Mouse (Mus musculus) spleen, adult 2 months (tissue): ENCODE measurements around the gene Gm2174.
A peak's percentile ranks its signal among the peaks of the same experiment; 100 is the strongest.

ENCODE experiments used
- CTCF ChIP-seq: fragments of 200-500 bp; IDR thresholded peaks from 2 replicates; pipeline ENCODE4 v1.5.1; 2011; ENCODE audit warnings: mild to moderate bottlenecking, inconsistent platforms; ENCODE audit not compliant: insufficient read depth, insufficient read length, insufficient replicate concordance; ENCODE audit errors: extremely low read depth
- POLR2A ChIP-seq: fragments of 200-500 bp; IDR thresholded peaks from 2 replicates; pipeline ENCODE4 v1.6.1; 2011; ENCODE audit warnings: low read depth, low read length, inconsistent platforms

- TF ChIP-seq CTCF, result no peak
- TF ChIP-seq POLR2A, result peak; percentile 95
Measured at GRCm38 (mm10) chrX:56454671-56455371, 7.1 kb downstream of the Gm2174 start, which contains the start of gene Ints6l.
